Mouse (Mus musculus): ENCODE measurements at regions not wholly inside any gene's neighbourhood (a gene's known extent, or its start where the extent isn't known, plus 50 kb on each side); places are given as distances from the start of the nearest gene placed in this dataset.

GRCm38 (mm10) chr4:68532056-68532455 lies 422.1 kb downstream of the Brinp1 start:
- no peak for TF ChIP-seq CTCF (IDR thresholded peaks at IDR 0.05; ENCODE audit: insufficient read depth, low read depth, low read length)
- TF ChIP-seq POLR2A (IDR thresholded peaks at IDR 0.05; ENCODE audit: insufficient read depth, low read depth, low read length), result no peak
